Mouse (Mus musculus) bone marrow, adult 2 months (tissue): ENCODE results near the gene Saal1.

Experiments used
- CTCF ChIP-seq: fragments of 200-500 bp; IDR thresholded peaks from 2 replicates; pipeline ENCODE4 v1.5.1; 2011; ENCODE audit warnings: low read length, control low read depth; ENCODE audit not compliant: control insufficient read depth, insufficient read depth
- POLR2A ChIP-seq: fragments of 200-500 bp; IDR thresholded peaks from 2 replicates; pipeline ENCODE4 v1.6.1; 2011; ENCODE audit warnings: low read depth, mild to moderate bottlenecking, control low read depth, low read length, borderline replicate concordance; ENCODE audit not compliant: control insufficient read depth

DNA sequence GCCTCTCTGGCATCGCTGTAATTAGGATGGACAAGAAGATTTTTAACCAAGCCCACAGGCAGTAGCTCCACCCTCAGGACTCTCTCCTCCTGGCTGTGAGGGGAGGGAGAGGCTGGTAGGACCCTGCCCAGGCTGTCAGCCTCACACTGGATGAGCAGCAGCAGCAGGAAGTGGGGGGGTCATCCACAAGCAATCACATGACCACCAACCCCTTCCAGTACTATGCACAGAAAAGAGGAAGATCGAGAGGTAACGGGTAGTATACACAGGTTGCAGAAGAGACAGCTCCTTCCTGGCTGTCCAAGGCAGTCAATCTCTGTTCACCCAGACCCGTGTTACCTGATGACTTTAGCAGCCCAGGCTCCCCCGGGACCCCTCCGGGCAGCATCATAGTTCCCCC, 1.8 kb upstream of the Saal1 start:
- TF ChIP-seq POLR2A, result no peak
- TF ChIP-seq CTCF, result no peak
